Mouse (Mus musculus): ENCODE measurements around the gene Cd320. TPM values are rescaled to one million over a fixed set of nuclear protein-coding genes. Genes with fewer than 3 reads are reported as not detected.
"Not testable (repeated sequence)": the region's sequence is repeated elsewhere in the genome, so short reads cannot be mapped to it uniquely, and the experiment has no call there.

Gene Cd320
- total RNA-seq (2021) = 10 to 100 TPM; 30.8 to 47.3 TPM
- long read RNA-seq, experiment 1, transcript Cd320-201 (5 exons, 2,209 nt) = major isoform, 83 of 87 reads
- long read RNA-seq, experiment 1, partial matches to known transcripts = 1 of 87 reads
- long read RNA-seq, experiment 1, other reads (novel, unspliced or antisense) = 1 of 87 reads
- long read RNA-seq, experiment 2, transcript Cd320-201 (5 exons, 2,209 nt) = major isoform, 24 of 25 reads
- long read RNA-seq, experiment 2, partial matches to known transcripts = 0 of 25 reads
- long read RNA-seq, experiment 2, other reads (novel, unspliced or antisense) = 1 of 25 reads

- DNase-seq = peak; percentile 94 to 95
These were observed at the start of gene Cd320 for GRCm38 (mm10) chr17:33842966-33843795. Cd320 (plus strand) TSS chr17:33843091.

- peak in 1 of 2 experiments; percentile 56 for DNase-seq
These were observed 44.6 kb upstream of the Cd320 start for GRCm38 (mm10) chr17:33798306-33798705.

DNA sequence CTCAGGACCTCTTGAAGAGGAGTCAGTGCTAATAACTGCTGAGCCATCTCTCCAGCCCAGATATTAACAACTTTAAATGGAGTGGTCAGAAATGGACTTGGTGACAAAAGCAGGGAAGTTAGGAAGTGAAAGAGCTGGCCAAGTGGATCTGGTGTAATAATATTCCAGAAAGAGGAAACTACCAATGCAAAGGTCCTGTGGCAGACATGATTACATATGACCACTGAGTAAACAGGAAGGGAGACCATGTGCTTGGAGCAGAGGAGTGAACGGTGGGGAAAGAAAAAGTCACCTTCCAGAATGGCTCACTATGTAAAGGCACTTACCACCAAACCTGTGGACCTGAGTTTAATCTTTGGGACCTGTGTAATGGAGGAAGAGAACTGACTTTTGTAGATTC, 43.6 kb upstream of the Cd320 start:
- no peak for DNase-seq

GRCm38 (mm10) chr17:33802221-33802620, 40.7 kb upstream of the Cd320 start:
- no peak for DNase-seq

DNA sequence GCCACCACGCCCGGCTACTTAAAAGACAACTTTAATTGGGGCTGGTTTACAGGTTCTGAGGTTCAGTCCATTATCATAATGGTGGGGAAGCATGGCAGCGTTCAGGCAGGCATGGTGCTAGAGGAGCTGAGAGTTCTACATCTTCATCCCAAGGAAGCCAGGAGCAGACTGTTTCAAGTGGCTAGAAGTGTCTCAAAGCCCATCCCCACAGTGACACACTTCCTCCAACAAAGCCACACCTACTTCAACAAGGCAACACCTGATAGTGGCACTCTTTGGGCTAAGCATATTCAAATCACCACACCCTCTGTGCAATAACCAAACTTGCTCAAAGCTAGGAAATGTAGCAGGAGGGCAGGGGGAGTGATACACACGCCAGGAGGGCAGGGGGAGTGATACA, 38.7 kb upstream of the Cd320 start:
- no peak for DNase-seq

- no peak for DNase-seq
These were observed 38.1 kb upstream of the Cd320 start for GRCm38 (mm10) chr17:33804745-33805144.

- DNase-seq = no peak
These were observed 35.6 kb upstream of the Cd320 start for GRCm38 (mm10) chr17:33807181-33807888.

DNA sequence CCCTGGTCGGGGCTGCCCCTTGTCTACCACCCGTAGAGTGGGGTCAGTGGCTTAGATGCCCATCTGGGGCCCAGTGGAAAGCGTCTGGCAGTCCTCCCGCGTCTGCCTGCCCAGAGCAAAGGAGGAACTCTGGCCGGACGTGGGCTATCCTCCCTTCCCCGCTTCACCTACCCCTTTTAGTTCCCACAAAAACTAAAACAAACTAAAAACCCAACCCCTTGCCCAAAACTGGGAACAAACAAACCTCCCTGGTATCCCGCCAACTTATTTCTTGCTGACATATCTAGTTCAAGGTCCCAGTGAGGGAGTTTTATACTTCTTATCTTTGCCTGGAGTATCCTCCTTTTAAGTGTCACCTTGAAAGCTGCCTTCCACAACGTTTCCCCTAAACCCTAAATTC, 34.7 kb upstream of the Cd320 start:
- DNase-seq = peak; percentile 35 to 62

DNA sequence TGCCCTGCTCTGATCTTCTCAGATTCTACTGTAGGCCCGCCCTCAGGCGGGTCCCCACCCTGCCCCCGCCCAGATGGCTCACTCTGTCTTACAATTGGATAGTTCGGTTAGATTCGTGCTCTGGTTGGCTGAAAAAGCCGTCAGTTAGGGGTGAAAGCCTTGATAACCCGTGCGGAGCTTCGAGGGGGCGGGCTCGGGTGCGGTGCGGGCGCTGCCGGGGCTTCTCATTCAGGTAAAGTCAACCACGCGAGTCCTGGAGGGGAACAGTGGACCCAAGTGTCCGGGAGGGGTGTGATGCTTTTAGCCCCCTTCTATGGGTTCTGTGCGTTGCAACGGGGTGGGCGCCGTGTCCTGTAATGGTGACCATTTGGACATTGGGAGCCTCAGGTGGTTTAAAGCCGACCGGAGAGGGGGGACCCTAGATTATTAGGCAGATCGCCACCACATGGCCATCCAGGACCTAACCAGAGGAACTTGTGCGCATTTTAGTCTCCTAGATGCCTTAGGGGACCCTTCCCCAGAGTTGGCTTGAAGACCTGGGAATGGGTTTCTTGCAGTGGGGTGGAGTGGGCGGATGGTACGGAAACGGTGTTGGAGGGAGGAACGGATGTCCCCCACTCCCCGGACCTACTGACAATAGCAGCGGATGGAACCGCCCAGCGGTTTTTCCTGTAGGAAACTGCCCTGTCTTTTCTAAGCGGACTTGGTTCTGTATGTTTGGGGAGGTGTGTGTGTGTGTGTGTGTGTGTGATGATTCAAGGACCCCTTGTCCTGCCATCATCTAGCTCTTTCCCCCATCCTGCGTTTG, 32.4 kb upstream of the Cd320 start, which contains the start of gene Kank3:
Gene Kank3 (plus strand): TSS at position 186 of the 808 bp plus-strand sequence.
- DNase-seq = peak; percentile 94 to 95

DNA sequence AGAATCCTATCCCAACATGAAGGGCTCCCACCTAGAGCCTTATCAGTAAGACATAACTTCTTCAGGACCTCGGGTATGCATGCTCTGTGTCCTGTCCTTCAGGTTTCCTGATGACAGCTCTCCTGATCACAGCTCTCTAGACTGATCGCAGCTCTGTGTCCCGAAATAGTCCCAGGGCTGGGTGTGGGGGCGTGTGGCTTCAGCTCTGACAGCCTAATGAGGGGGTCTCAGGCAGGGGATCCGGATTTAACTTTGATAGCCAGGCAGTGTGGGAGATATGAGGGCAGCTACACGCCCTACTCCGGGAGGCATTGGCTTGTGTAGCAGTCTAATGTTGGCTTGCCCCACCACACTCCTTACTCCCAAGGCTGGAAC, 31.8 kb upstream of the Cd320 start:
- DNase-seq = peak in 1 of 2 experiments; percentile 40

DNA sequence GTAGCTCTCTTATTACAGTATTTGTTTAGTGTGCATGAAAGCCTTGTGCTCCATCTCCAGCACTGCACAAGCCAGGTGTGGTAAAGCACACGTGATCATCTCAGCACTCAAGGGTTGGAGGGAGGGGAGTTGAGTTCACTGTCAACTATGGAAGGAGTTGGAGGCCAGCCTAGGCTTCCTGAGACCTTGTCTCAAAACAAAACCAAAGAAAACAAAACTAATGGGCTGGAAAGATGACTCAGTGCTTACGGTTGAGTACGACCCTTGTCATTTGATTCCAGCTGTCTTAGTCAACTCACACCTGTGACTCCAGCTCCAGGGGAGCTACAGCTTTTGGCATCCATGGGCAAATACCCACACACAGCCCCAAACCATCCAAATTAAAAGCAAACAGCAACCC, 30.4 kb upstream of the Cd320 start:
- DNase-seq = no peak

DNA sequence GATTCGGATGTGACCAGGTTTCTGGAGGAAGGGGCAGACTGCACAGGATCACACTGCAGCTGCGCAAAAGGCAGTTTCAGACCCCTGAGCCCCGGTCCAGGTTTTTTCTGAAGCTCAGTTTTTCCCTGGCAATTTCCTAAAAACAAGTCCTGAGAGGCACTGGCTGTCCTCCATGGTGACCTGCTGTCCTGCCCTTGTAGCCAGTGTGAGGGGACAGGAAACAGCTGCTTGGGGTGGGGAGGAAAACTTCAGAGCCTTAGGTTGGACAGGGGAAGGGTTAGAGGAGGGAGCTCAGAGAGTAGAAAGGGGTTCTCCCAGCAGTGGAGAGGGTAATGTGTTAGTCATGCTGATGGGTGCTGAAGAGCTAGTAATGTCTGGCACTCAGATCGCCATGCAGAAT, 29.9 kb upstream of the Cd320 start:
- peak; percentile 52 to 60 for DNase-seq

- no peak for DNase-seq
These were observed 27.5 kb upstream of the Cd320 start for GRCm38 (mm10) chr17:33815399-33815798.

DNA sequence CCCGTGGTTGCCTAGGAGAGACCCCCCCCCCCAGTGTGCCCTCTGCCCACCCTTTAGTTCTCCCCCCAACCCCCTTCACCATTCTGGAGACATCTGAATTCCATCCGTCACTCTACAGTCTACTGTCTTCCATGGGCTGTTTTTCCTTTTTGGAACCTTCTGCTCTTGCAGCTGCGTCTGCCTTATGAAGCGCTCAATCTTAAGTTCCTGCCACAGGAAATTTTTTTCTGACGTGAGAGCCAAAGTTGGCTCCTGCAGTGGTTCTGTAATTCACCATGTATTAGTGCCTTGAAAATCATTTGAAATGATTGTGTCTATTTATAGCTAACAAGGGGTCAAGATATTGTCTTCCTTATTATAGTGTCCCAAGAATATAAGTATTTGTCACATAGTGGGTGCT, 26.3 kb upstream of the Cd320 start:
- DNase-seq = no peak

DNA sequence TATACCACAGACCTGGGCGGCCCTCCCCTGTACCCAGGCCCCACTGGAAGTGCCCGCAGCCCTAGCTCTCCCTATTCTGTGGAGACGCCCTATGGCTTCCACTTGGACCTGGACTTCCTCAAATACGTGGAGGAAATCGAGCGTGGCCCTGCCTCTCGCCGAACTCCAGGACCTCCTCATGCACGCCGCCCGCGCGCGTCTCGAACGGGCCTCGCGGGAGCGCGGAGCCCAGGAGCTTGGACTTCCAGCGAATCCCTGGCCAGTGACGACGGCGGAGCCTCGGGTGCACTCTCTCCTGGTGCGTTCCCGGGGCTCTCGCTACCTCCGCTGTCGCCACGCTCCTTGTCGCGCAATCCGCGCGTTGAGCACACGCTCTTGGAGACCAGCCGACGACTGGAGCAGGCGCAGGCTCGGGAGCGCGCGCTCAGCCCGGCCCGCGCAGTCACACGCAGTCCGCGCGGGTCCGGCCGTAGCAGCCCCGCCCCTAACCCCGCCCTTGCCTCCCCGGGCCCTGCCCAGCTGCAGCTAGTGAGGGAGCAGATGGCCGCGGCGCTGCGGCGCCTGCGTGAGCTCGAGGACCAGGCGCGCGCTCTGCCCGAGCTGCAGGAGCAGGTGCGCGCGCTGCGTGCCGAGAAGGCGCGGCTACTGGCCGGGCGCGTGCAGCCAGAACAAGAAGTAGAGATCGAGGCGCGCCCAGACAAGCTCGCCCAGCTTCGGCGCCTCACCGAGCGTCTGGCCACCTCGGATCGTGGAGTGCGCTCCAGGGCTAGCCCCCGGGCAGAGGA, 25.5 kb upstream of the Cd320 start:
- peak; percentile 92 to 95 for DNase-seq

DNA sequence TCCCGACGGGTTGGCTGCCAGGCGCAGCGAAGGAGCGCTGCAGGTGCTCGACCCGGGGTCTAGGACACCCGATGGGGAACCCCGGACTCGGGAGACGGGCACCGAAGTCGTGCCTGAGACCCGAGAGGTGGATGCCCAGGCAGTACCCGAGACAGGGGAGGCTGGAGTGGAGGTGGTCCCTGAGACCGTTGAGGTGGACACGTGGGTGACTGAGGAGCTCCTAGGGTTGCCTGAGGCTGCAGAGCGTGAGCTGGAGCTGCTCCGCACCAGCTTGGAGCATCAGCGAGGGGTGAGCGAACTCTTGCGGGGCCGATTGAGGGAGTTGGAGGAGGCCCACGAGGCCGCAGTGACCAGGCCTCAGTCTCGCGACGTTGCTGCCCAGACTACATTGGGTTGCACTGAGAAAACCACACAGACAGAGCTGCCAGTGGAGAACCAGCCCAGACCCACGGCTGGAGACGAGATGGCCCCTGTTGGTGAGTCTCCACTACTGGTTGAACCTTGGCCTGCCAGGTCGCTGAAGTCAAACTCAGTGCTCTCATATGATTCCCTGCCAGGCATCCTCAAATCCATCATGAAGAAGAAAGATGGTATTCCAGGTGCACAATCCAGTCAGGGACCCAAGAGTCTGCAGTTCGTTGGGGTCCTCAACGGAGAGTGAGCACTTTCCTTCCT, 24.8 kb upstream of the Cd320 start:
- DNase-seq = no peak

DNA sequence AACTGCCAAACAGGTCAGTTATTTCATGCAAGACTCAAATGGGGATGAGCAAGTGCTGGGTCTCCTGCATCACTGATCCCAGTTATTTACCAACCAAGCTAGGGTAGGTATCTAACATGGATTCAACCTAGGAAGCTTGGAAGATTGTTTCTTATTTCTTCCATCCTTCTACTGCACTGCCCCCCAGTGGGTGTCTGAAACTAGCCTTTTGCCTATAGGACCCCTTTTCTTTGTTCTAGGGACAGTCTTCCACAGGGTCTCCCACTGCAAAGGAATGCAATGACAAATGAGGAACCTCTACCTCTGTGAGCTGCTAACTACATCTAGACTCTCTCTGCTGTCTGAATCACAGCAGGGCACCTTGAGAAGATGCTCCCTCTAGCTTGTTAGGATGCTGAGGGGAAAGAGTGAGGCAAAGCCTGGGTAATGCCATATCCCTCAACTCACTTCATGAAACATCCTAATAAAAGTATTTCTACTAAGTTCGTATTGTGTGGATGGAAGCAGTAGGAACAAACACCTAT, 20.4 kb upstream of the Cd320 start:
- DNase-seq = no peak

DNA sequence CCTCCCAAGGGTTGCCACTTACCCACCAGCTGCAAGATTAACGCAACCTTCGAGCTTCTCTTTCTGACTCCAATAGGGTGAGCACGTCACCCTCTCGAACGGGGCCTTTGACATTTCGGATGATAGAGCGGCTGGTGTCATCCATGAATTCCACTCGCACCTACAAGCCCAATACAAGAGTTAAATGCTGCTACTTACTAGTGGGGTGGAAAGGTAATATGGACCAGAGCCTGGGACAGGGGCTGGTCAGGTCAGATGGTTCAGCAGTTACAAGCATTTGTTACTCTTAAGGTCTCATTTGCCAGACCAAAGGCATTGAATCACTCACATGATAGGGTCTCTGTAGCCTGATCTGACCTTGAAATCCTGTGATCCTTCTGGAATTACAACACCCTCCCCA, 19.7 kb upstream of the Cd320 start:
- DNase-seq = not testable (repeated sequence)

GRCm38 (mm10) chr17:33824084-33824996, 18.6 kb upstream of the Cd320 start, which contains the start of the genes Rps28 and Ndufa7:
Rps28 (minus strand) TSS chr17:33824562.
Ndufa7 (plus strand) TSS chr17:33824572.
- DNase-seq = peak; percentile 95 to 98

Measured in adrenal gland, postnatal 36 days (tissue).